Mouse (Mus musculus): Measurements from ENCODE around the gene Gm17334. TPM values are rescaled to one million over a fixed set of nuclear protein-coding genes. Genes with fewer than 3 reads are reported as not detected.

Gene Gm17334
- total RNA-seq, 1 experiment from 2014 or later, result not detected

- ATAC-seq (ENCODE audit: extremely low read depth, insufficient number of reproducible peaks, low FRiP score, poor library complexity, severe bottlenecking), result peak; percentile 48
These were observed 15.0 kb downstream of the Gm17334 start for GRCm38 (mm10) chr11:53758033-53758432.

GRCm38 (mm10) chr11:53757612-53758011 is 15.4 kb downstream of the Gm17334 start:
- no peak for ATAC-seq (ENCODE audit: extremely low read depth, insufficient number of reproducible peaks, low FRiP score, poor library complexity, severe bottlenecking)

- ATAC-seq (ENCODE audit: extremely low read depth, insufficient number of reproducible peaks, low FRiP score, poor library complexity, severe bottlenecking), result no peak
These were observed 17.9 kb downstream of the Gm17334 start for GRCm38 (mm10) chr11:53755011-53755595.

GRCm38 (mm10) chr11:53749716-53750352 is 23.2 kb downstream of the Gm17334 start:
- ATAC-seq (ENCODE audit: extremely low read depth, insufficient number of reproducible peaks, low FRiP score, poor library complexity, severe bottlenecking), result no peak

GRCm38 (mm10) chr11:53749306-53749705 is 23.7 kb downstream of the Gm17334 start:
- no peak for ATAC-seq (ENCODE audit: extremely low read depth, insufficient number of reproducible peaks, low FRiP score, poor library complexity, severe bottlenecking)

GRCm38 (mm10) chr11:53748614-53749013 is 24.4 kb downstream of the Gm17334 start:
- peak; percentile 82 for ATAC-seq (ENCODE audit: extremely low read depth, insufficient number of reproducible peaks, low FRiP score, poor library complexity, severe bottlenecking)

GRCm38 (mm10) chr11:53747985-53748384 is 25.0 kb downstream of the Gm17334 start:
- ATAC-seq (ENCODE audit: extremely low read depth, insufficient number of reproducible peaks, low FRiP score, poor library complexity, severe bottlenecking), result peak; percentile 43; the same call in 1 of the 2 replicates

- no peak for ATAC-seq (ENCODE audit: extremely low read depth, insufficient number of reproducible peaks, low FRiP score, poor library complexity, severe bottlenecking)
These were observed 27.7 kb downstream of the Gm17334 start for GRCm38 (mm10) chr11:53745260-53745659.

- ATAC-seq (ENCODE audit: extremely low read depth, insufficient number of reproducible peaks, low FRiP score, poor library complexity, severe bottlenecking), result no peak
These were observed 30.6 kb downstream of the Gm17334 start for GRCm38 (mm10) chr11:53742353-53742752.

GRCm38 (mm10) chr11:53737573-53737946 is 35.4 kb downstream of the Gm17334 start:
- peak; percentile 64; the same call in 1 of the 2 replicates for ATAC-seq (ENCODE audit: extremely low read depth, insufficient number of reproducible peaks, low FRiP score, poor library complexity, severe bottlenecking)

GRCm38 (mm10) chr11:53736771-53737572 is 36.0 kb downstream of the Gm17334 start:
- ATAC-seq (ENCODE audit: extremely low read depth, insufficient number of reproducible peaks, low FRiP score, poor library complexity, severe bottlenecking), result peak; percentile 63

GRCm38 (mm10) chr11:53735682-53736245 is 37.2 kb downstream of the Gm17334 start:
- peak; percentile 85 for ATAC-seq (ENCODE audit: extremely low read depth, insufficient number of reproducible peaks, low FRiP score, poor library complexity, severe bottlenecking)

- no peak for ATAC-seq (ENCODE audit: extremely low read depth, insufficient number of reproducible peaks, low FRiP score, poor library complexity, severe bottlenecking)
These were observed 37.9 kb downstream of the Gm17334 start for GRCm38 (mm10) chr11:53734970-53735681.

- ATAC-seq (ENCODE audit: extremely low read depth, insufficient number of reproducible peaks, low FRiP score, poor library complexity, severe bottlenecking), result no peak
These were observed 38.6 kb downstream of the Gm17334 start for GRCm38 (mm10) chr11:53734431-53734830.

- ATAC-seq (ENCODE audit: extremely low read depth, insufficient number of reproducible peaks, low FRiP score, poor library complexity, severe bottlenecking), result no peak
These were observed 39.2 kb downstream of the Gm17334 start for GRCm38 (mm10) chr11:53733824-53734223.

GRCm38 (mm10) chr11:53732244-53732643 is 40.7 kb downstream of the Gm17334 start:
- ATAC-seq (ENCODE audit: extremely low read depth, insufficient number of reproducible peaks, low FRiP score, poor library complexity, severe bottlenecking), result no peak

GRCm38 (mm10) chr11:53731457-53731856 is 41.5 kb downstream of the Gm17334 start:
- no peak for ATAC-seq (ENCODE audit: extremely low read depth, insufficient number of reproducible peaks, low FRiP score, poor library complexity, severe bottlenecking)

Data from neutrophil, adult 5-6 weeks (primary cell).